Mouse (Mus musculus): ENCODE measurements around the gene Erg.

Gene Erg

GRCm38 (mm10) chr16:95413401-95413959 is 172.9 kb downstream of the Erg start:
- no peak for TF ChIP-seq GATA4 (IDR thresholded peaks at IDR 0.05; ENCODE audit: insufficient replicate concordance, low read length)

- no peak for TF ChIP-seq GATA4 (IDR thresholded peaks at IDR 0.05; ENCODE audit: insufficient replicate concordance, low read length)
These were observed 178.3 kb downstream of the Erg start for GRCm38 (mm10) chr16:95408096-95408495.

GRCm38 (mm10) chr16:95405496-95405895 is 180.9 kb downstream of the Erg start:
- TF ChIP-seq GATA4 (IDR thresholded peaks at IDR 0.05; ENCODE audit: insufficient replicate concordance, low read length), result no peak

GRCm38 (mm10) chr16:95403453-95403852 is 182.9 kb downstream of the Erg start:
- peak; percentile 35; the same call in 1 of the 2 replicates for TF ChIP-seq GATA4 (IDR thresholded peaks at IDR 0.05; ENCODE audit: insufficient replicate concordance, low read length)

- no peak for TF ChIP-seq GATA4 (IDR thresholded peaks at IDR 0.05; ENCODE audit: insufficient replicate concordance, low read length)
These were observed 184.5 kb downstream of the Erg start for GRCm38 (mm10) chr16:95401869-95402268.

GRCm38 (mm10) chr16:95398761-95399343 is 187.5 kb downstream of the Erg start:
- TF ChIP-seq GATA4 (IDR thresholded peaks at IDR 0.05; ENCODE audit: insufficient replicate concordance, low read length), result no peak

GRCm38 (mm10) chr16:95390787-95391186 is 195.6 kb downstream of the Erg start:
- TF ChIP-seq GATA4 (IDR thresholded peaks at IDR 0.05; ENCODE audit: insufficient replicate concordance, low read length), result no peak

GRCm38 (mm10) chr16:95388811-95389529 is 197.4 kb downstream of the Erg start:
- no peak for TF ChIP-seq GATA4 (IDR thresholded peaks at IDR 0.05; ENCODE audit: insufficient replicate concordance, low read length)

GRCm38 (mm10) chr16:95388292-95388691 is 198.1 kb downstream of the Erg start:
- no peak for TF ChIP-seq GATA4 (IDR thresholded peaks at IDR 0.05; ENCODE audit: insufficient replicate concordance, low read length)

GRCm38 (mm10) chr16:95387008-95387407 is 199.4 kb downstream of the Erg start:
- TF ChIP-seq GATA4 (IDR thresholded peaks at IDR 0.05; ENCODE audit: insufficient replicate concordance, low read length), result no peak

- TF ChIP-seq GATA4 (IDR thresholded peaks at IDR 0.05; ENCODE audit: insufficient replicate concordance, low read length), result no peak
These were observed 201.0 kb downstream of the Erg start for GRCm38 (mm10) chr16:95385299-95385973.

- TF ChIP-seq GATA4 (IDR thresholded peaks at IDR 0.05; ENCODE audit: insufficient replicate concordance, low read length), result no peak
These were observed 201.7 kb downstream of the Erg start for GRCm38 (mm10) chr16:95384590-95385148.

- TF ChIP-seq GATA4 (IDR thresholded peaks at IDR 0.05; ENCODE audit: insufficient replicate concordance, low read length), result peak; percentile 98
These were observed 204.1 kb downstream of the Erg start for GRCm38 (mm10) chr16:95382251-95382650.

GRCm38 (mm10) chr16:95376834-95377233 is 209.6 kb downstream of the Erg start:
- TF ChIP-seq GATA4 (IDR thresholded peaks at IDR 0.05; ENCODE audit: insufficient replicate concordance, low read length), result no peak

GRCm38 (mm10) chr16:95376364-95376763 is 210.0 kb downstream of the Erg start:
- TF ChIP-seq GATA4 (IDR thresholded peaks at IDR 0.05; ENCODE audit: insufficient replicate concordance, low read length), result peak; percentile 45; the same call in 1 of the 2 replicates
